Mouse (Mus musculus) hindbrain, embryonic 11.5 days (tissue): ENCODE data around the gene Cdk5r1. TPM values are rescaled to one million over a fixed set of nuclear protein-coding genes. Genes with fewer than 3 reads are reported as not detected.

ENCODE experiments used
- ATAC-seq: fragments of 200-750 bp; cut with Nextera tagmentation; 2 replicates; pipeline ENCODE4 v1.8.0; 2017; ENCODE audit warnings: mild to moderate bottlenecking, moderate TSS enrichment, moderate library complexity; ENCODE audit not compliant: low FRiP score
- DNase-seq: peaks from one replicate; pipeline ENCODE4 v3.0.0-alpha.2; 2015; ENCODE audit warnings: low spot score
- H3K27ac ChIP-seq: fragments of 300-500 bp; sonication (generic); 2 replicates; pipeline ENCODE4 v1.5.1; 2014; ENCODE audit warnings: mild to moderate bottlenecking, low read depth, low read length
- H3K27me3 ChIP-seq: fragments of 300-500 bp; sonication (generic); 2 replicates; pipeline ENCODE4 v1.6.1; 2014; ENCODE audit warnings: mild to moderate bottlenecking, low read length, moderate library complexity, mixed read lengths; ENCODE audit not compliant: control insufficient read depth, insufficient read depth
- H3K36me3 ChIP-seq: fragments of 300-500 bp; sonication (generic); 2 replicates; pipeline ENCODE4 v1.6.1; 2014; ENCODE audit warnings: mild to moderate bottlenecking, low read length, moderate library complexity, mixed read lengths; ENCODE audit not compliant: control insufficient read depth, insufficient read depth
- H3K4me1 ChIP-seq: fragments of 300-500 bp; sonication (generic); replicated peaks from 2 replicates; pipeline ENCODE4 v1.6.1; 2014; ENCODE audit warnings: low read length, mixed read lengths; ENCODE audit not compliant: control insufficient read depth, insufficient read depth
- H3K4me2 ChIP-seq: fragments of 300-500 bp; sonication (generic); replicated peaks from 2 replicates; pipeline ENCODE4 v1.6.1; 2014; ENCODE audit warnings: mild to moderate bottlenecking, low read depth, low read length
- H3K4me3 ChIP-seq: fragments of 300-500 bp; sonication (generic); 2 replicates; pipeline ENCODE4 v1.5.1; 2014; ENCODE audit warnings: low read depth, low read length
- H3K9ac ChIP-seq: fragments of 300-500 bp; sonication (generic); 2 replicates; pipeline ENCODE4 v1.6.1; 2014; ENCODE audit warnings: low read depth, low read length
- H3K9me3 ChIP-seq: fragments of 300-500 bp; sonication (generic); 2 replicates; pipeline ENCODE4 v1.6.1; 2016; ENCODE audit warnings: low read length; ENCODE audit not compliant: control insufficient read depth
- WGBS: fragments of 180-500 bp; shearing (Covaris S2); extraction: QIAGEN DNeasy Blood & Tissue Kit; methylation state at CpG from one replicate; pipeline ENCODE4 v1.1.7; 2014; 5-methylcytosine and 5-hydroxymethylcytosine counted together
- polyA plus RNA-seq: library from polyadenylated mRNA; unstranded; fragments of >200 nt; fragmentation: Nextera tagmentation; extraction: Ambion mirVana; gene quantifications from 2 replicates; pipeline ENCODE4 v1.2.1, GENCODE M21; 2014

The Cdk5r1 gene
- polyA plus RNA-seq, 1 experiment from 2014 or later, result 21.5 TPM

DNA sequence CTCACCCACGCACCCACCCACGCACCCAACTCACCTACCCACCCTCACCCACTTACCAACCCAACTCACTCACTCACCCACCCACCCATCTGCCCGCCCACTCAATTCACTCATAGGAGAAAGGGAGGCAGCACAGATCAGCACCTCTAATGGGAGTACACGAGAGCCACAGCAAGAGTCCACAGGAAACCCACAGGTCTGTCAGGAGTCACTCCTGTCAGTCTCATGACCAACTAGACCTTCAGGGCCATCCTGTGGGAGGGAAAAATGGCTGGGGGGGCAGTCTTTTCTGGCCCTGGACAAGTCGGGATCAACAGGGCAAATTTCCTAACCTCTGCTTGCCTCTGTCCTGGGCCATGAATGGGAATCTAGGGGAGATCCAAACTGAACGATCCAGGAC, 31.0 kb downstream of the Cdk5r1 start:
- WGBS, result 90% methylated on average over 6 of the region's 6 CpGs

DNA sequence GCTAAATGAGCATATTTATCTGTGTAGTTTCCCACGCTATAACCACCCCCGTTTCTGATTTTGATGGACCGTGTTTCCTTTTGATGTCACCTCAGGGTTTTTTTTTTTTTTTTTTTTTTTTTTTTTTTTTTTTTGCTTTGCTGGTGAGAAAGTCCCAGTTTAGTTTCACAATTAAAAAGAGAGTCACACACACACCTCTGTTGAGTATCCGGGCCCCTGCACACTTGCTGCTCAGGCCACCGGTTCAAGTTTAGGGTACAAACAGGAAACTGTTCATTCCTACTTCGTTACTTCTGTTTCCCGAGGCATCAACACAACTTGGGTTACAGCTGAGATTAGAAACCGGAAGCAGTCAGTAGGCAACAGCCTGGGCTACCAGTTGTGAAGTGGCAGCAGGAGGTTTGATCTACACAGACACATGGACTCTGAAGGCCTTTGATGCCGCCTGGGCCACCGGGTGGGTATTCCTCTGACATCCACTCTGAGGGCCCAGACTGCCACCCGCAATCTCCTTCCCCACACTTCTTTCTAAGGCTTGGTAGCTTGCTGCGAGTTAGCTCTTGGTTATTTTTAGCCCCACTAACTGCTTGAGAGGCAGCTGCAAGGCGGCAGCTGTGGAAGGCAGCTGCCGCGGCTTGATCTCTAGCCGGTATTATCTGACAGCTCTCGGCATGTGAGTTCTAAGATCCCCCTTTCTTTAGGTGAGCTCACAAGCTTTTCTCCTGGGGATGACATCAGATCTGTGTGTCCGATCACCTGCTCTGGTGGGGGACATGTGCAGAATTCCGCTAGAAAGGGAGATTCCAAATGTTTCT, 31.7 kb downstream of the Cdk5r1 start:
- WGBS, result 49% methylated on average over 19 of the region's 19 CpGs
- H3K9ac ChIP-seq, result no peak overlapping the region
- no peaks in the 10 kb centered on the region for H3K36me3 ChIP-seq
- no peak overlapping the region for H3K27ac ChIP-seq
- peaks cover 15% of the 10 kb centered on the region for H3K4me1 ChIP-seq
- ATAC-seq, result no peak
- no peaks in the 10 kb centered on the region for H3K27me3 ChIP-seq
- no peak overlapping the region for H3K4me2 ChIP-seq
- H3K9me3 ChIP-seq, result no peaks in the 10 kb centered on the region
- no peak for DNase-seq
- no peak overlapping the region for H3K4me3 ChIP-seq

More for the DNA sequence above, 31.0 kb downstream of the Cdk5r1 start:
- ATAC-seq, result no peak
- no peaks in the 10 kb centered on the region for H3K27me3 ChIP-seq
- H3K4me3 ChIP-seq, result no peak overlapping the region
- H3K27ac ChIP-seq, result no peak overlapping the region
- peaks cover 17% of the 10 kb centered on the region for H3K4me1 ChIP-seq
- no peak overlapping the region for H3K4me2 ChIP-seq
- DNase-seq, result no peak
- H3K9ac ChIP-seq, result no peak overlapping the region
- no peaks in the 10 kb centered on the region for H3K36me3 ChIP-seq
- no peaks in the 10 kb centered on the region for H3K9me3 ChIP-seq

GRCm38 (mm10) chr11:80509176-80509506, 32.3 kb downstream of the Cdk5r1 start:
- H3K4me3 ChIP-seq, result no peak overlapping the region
- H3K27ac ChIP-seq, result no peak overlapping the region
- H3K36me3 ChIP-seq, result no peaks in the 10 kb centered on the region
- no peaks in the 10 kb centered on the region for H3K9me3 ChIP-seq
- no peak for DNase-seq
- peaks cover 11% of the 10 kb centered on the region for H3K4me1 ChIP-seq
- WGBS, result 73% methylated on average over 5 of the region's 5 CpGs
- H3K9ac ChIP-seq, result no peak overlapping the region
- no peaks in the 10 kb centered on the region for H3K27me3 ChIP-seq
- H3K4me2 ChIP-seq, result no peak overlapping the region
- ATAC-seq, result no peak

DNA sequence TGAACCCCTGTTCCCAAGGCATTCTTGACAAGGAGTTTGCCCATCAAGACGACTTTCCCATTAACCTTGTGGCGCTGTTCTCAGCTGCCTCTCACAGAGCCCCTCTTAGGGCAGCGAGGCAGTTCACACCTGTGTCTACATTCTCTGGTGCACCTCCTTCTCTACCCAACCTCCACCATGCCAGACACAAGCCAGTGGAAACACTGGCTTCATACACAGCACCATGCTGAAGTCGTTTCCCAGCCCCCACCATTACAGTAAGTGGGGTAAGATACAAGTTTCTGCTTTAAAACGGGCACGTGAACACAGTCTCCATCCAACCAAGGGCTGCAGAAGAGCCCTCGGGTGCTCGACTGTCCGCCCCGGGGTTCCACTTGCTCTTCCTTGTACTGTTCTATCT, 33.3 kb downstream of the Cdk5r1 start:
- Histone ChIP-seq H3K9ac (no peak overlapping the region), H3K36me3 (no peaks in the 10 kb centered on the region), H3K27me3 (no peaks in the 10 kb centered on the region), H3K4me1 (peaks cover 6% of the 10 kb centered on the region), H3K4me2 (no peak overlapping the region), H3K4me3 (no peak overlapping the region), H3K27ac (no peak overlapping the region), H3K9me3 (no peaks in the 10 kb centered on the region)
- no peak for DNase-seq
- no peak for ATAC-seq
- whole genome bisulfite sequencing, result 85% methylated on average over 10 of the region's 10 CpGs

GRCm38 (mm10) chr11:80512313-80513056, 35.7 kb downstream of the Cdk5r1 start:
- Histone ChIP-seq H3K9me3 (no peaks in the 10 kb centered on the region), H3K36me3 (no peaks in the 10 kb centered on the region), H3K4me1 (0 out of 2 replicates have a peak, but pooled peaks cover 3% of the 10 kb centered on the region), H3K4me3 (no peak overlapping the region), H3K4me2 (no peak overlapping the region), H3K27ac (no peak overlapping the region), H3K9ac (no peak overlapping the region), H3K27me3 (no peaks in the 10 kb centered on the region)
- ATAC-seq (no peak), DNase-seq (no peak)
- WGBS, result 80% methylated on average over 19 of the region's 19 CpGs

DNA sequence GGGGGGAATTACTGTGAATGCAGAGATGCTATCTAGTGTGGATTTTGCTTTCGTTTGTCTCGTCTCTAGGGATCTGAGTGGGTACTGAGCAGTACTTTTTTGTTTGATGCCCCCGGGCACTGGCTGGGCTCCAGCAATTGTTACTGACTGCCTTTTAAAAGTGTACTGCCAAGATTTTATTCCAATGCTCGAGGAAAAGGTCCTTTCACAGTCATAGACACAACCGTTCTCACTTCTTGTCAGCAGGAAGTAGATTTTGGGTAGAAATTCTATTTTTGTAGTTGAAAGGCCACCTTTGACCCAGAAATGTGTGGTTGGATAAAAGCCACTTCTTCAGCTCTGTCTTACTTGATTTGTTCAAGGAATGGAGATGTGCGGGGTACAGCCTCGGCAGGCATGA, 37.0 kb downstream of the Cdk5r1 start:
- H3K4me3 ChIP-seq, result no peak overlapping the region
- H3K4me2 ChIP-seq, result no peak overlapping the region
- peaks cover 7% of the 10 kb centered on the region; the same call in 1 of the 2 replicates for H3K4me1 ChIP-seq
- H3K9ac ChIP-seq, result no peak overlapping the region
- ATAC-seq, result no peak
- no peaks in the 10 kb centered on the region for H3K27me3 ChIP-seq
- 76% methylated on average over 7 of the region's 7 CpGs for WGBS
- DNase-seq, result no peak
- no peaks in the 10 kb centered on the region for H3K36me3 ChIP-seq
- no peak overlapping the region for H3K27ac ChIP-seq
- no peaks in the 10 kb centered on the region for H3K9me3 ChIP-seq

DNA sequence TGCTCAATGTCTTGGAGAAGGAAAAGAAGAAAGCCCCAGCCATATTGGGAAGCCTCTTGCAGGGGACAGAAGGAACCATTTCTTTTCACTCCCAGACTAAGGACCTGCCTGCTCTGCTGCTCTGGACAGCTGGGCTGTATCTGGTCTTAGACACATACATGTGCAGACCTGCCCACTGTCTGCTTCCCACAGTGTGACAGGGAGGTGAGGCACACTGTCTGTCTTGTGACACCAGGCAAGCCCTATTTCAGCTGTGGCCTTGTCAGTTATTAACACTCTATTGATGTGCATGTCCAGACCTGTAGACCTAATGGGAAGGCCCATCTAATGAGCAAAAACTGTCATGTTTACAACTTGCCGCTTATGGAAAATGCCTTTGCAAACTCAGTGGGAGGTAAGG, 38.5 kb downstream of the Cdk5r1 start:
- H3K36me3 ChIP-seq, result no peaks in the 10 kb centered on the region
- WGBS, result 73% methylated on average over 1 of the region's 1 CpGs
- H3K27ac ChIP-seq, result no peak overlapping the region
- DNase-seq (no peak), ATAC-seq (no peak)
- no peaks in the 10 kb centered on the region for H3K27me3 ChIP-seq
- H3K4me3 ChIP-seq, result no peak overlapping the region
- H3K4me2 ChIP-seq, result no peak overlapping the region
- peaks cover 11% of the 10 kb centered on the region for H3K4me1 ChIP-seq
- no peak overlapping the region for H3K9ac ChIP-seq
- H3K9me3 ChIP-seq, result no peaks in the 10 kb centered on the region

DNA sequence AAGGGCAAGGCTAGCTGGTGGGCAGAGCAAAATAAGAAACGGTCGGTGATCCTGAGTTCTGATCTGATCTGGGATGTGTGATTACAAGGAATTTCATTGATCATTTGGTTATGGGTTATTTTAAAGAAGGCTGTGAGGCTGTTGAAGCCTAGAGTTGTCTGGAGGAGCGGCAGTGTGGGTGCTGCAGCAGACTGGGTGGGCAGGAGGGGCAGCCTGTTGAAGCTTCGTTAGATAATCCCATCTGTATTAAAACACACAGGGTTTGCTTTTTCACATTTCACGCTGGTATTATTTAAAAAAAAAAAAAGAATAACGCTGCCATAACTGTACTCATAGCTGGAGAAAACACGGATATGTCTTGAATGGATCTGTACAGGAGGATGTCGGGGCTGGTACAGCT, 39.1 kb downstream of the Cdk5r1 start:
- no peaks in the 10 kb centered on the region for H3K27me3 ChIP-seq
- H3K36me3 ChIP-seq, result no peaks in the 10 kb centered on the region
- H3K27ac ChIP-seq, result no peak overlapping the region
- 90% methylated on average over 8 of the region's 8 CpGs for WGBS
- no peaks in the 10 kb centered on the region for H3K9me3 ChIP-seq
- H3K4me2 ChIP-seq, result no peak overlapping the region
- H3K4me3 ChIP-seq, result no peak overlapping the region
- no peak overlapping the region for H3K9ac ChIP-seq
- DNase-seq (no peak), ATAC-seq (no peak)
- peaks cover 11% of the 10 kb centered on the region for H3K4me1 ChIP-seq
